Mouse (Mus musculus): ENCODE measurements around the gene Phactr4. TPM values are rescaled to one million over a fixed set of nuclear protein-coding genes. Genes with fewer than 3 reads are reported as not detected.

Gene Phactr4
- total RNA-seq, 4 experiments from 2014 or later: 10.2 to 13.1 (median 10.9) TPM

DNA sequence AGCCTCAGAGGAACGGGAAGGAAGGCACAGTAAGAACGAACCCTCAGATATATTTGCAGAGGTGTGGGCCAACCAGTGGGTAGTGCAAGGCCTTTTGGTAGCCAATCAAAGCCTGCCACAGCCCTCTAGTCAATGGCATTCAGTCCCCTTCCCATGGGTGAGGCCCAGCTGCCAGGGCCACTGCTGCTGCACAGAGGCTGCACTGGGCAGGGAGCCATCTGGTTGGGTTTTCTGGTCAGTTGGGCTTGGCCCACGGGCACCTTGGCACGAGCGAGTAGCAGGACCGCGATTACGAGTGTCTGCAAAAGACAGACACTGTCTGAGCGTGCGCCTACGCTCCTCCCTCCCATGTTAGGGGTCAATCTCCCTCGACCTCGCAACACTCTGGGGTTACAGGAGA is 83.3 kb downstream of the Phactr4 start:
- DNase-seq (ENCODE audit: low spot score in 2 of 2): peak in 1 of 2 experiments; percentile 45

DNA sequence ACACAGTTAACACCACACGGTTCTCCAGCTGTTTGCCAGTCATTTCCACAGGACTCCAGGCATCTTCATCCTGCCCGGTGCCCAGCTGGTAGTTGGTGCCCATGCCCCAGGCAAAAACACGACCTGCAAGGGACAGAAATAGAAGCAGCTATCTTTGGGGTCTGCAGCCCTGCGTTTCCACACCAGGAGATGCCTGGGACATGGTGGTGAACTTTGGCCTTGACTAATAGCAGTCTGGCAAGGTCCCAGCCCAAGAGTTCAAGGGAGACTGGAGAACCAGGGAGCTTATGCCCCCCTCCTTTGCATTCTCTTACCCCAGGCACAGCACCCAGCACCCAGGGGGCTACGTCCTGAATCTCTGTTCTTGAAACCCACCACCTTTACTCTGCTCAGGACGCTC is 89.4 kb downstream of the Phactr4 start:
- DNase-seq (ENCODE audit: low spot score in 2 of 2): no peak

DNA sequence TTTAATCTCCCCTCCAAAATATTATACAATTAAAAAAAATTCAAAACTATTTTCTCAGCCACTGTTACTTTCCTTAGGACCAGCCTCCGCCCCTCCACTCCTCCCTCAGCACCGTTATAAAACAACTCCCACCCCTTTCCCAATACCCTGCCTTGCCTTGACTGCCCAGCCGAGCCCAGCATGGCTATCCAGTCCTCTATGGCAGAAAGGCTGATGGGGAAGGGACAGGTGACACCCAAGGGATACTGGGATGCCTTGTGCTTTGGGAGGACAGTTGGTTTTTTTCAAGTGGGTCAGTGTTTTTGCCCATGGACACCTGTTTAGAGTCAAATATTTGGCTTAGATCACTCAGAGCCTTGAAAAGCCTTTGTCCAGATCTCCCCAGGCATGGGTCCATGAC is 90.3 kb downstream of the Phactr4 start:
- DNase-seq (ENCODE audit: low spot score in 2 of 2): no peak

DNA sequence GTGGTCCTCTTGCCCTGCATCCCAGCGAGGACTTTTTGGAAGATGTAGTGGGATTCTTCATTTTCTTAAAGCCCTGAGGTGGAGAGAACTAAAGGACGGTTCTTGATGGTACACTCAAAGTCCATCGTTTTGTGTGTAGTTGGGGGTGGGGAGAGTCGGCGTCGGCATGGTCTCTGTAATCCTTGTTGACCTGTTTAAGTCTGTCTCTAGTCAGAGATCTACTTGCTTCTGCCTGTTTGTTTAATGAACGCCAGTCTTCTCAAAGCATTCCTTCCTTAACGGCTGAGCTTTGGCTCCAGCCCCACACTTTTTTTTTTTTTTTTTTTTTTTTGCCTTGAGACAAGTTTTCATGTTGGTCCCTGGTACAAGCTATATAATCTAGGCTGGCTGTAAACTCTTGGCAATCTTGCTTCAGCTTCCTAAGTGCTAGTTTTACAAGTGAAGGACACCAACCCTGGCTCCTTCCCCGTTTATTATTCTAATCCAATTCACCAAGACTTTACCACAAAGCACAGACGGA is 92.4 kb downstream of the Phactr4 start:
- DNase-seq (ENCODE audit: low spot score in 2 of 2): no peak

DNA sequence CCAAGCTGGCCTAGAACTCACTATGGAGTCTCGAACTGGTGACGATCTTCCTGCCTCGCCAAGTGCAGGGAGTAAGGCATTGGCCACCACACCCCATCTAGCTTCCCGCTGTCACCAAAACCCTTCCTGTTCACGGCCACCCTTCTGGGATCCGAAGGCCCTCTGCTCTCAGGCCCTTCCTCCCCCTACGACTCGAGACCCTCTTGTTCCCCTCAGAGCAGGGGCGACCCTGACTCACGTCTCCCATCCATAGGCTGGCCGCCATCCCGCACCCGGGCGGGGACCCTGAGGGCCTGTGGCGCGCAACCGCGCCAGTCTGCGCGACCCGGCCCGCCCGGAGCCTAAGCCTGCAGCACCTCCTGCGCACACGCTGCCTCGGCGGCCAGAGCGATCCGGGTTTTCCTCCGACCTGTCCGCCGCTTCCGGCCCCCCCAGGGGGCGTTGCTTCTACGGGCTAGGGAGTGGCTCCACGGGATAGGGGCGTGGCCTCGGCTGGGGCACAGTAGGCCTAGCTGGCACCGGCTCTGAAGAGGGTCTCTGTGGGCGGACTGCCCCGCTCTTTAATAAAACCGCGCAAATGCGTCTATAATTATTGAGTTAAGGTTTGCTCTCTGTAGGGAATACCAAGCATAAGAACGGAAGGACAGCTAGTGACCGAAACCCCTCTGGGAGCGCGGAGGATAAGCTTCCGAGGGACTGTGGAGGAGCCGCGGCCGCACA is 93.0 kb downstream of the Phactr4 start, which contains the start of gene Trnau1ap:
Trnau1ap (minus strand) TSS at position 424 of the 720 bp plus-strand sequence.
- DNase-seq (ENCODE audit: low spot score in 2 of 2): peak; percentile 83 to 87

DNA sequence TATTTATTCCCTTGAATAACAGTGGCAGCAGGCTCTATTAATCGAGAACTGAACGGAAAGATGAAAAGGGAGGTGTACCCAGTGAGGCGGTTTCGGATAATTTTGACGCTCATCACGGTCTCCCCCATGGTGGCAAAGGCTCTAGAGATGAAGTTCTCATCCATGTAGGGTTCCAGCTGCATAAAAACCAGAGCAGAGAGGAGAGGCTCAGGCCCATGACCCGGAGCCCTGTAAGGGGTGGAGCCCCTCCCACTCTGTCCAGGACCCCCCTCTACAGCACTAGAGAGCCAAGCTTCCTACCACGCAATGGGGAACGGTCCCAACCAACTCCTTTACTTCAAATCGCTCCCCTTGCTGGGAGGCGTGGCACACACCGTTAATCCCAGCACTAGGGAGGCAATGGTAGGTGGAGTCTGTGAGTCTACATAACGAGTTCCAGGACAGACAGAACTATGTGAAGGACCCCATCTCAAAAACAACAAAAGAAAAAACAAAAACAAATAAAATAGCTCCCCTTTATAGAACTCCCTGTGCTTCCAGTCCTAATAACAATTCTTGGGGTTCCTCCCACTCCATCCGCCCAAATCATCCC is 93.8 kb downstream of the Phactr4 start:
- no peak for DNase-seq (ENCODE audit: low spot score in 2 of 2)

DNA sequence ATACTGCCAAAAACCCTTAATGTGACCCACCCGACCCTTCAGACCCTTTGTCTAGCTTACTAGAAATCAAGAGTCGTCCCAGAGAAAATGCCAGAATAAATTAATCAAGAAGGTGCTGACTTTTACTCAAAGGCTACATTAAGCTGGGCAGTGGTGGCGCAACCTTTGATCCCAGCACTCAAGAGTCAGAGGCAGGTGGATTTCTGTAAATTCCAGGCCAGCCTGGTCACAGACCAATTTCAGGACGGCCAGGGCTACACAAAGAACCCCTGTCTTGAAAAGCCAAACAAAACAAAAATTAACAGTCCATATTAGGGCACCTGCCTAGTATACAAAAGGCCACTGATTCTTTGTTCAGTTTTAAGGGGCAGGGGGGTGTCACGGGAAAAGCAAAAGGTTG is 95.8 kb downstream of the Phactr4 start:
- no peak for DNase-seq (ENCODE audit: low spot score in 2 of 2)

DNA sequence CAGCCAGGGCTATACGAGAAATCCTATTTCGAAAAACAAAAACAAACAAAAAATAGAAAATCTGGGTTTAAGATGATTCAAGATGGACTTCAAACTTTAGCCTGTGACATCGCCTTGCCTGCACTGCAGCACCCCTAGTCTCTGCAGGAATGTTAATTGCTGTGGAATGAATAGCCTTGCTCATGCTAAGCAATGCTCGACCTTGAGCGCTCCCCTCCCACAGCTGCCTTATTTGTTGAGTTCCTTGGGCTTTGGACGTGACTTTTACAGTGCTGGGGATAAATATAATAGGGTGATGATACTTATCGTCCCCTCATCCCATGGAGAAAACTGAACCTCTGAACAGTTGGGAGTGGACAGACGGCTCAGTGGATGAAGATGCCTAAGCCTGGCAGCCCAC is 106.6 kb downstream of the Phactr4 start:
- no peak for DNase-seq (ENCODE audit: low spot score in 2 of 2)

DNA sequence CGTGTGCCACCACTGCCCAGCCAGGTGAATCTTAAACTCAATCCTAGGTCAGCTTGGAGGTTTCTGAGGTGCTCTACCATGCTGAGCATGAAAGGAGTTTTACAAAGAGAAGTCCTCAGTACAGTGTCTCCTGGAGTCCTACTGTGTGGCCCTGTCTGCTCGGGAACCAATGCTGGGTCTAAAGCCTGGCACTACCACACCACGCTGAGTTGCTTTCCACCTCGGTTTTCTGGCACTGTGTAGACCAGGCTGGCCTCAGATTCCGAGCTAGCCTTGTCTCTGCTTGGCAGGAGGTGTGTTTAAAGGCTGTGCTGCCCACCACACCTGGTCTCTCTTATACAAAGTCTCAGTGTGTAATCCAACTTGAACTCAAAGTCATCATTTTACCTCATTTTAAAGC is 109.7 kb downstream of the Phactr4 start:
- no peak for DNase-seq (ENCODE audit: low spot score in 2 of 2)

DNA sequence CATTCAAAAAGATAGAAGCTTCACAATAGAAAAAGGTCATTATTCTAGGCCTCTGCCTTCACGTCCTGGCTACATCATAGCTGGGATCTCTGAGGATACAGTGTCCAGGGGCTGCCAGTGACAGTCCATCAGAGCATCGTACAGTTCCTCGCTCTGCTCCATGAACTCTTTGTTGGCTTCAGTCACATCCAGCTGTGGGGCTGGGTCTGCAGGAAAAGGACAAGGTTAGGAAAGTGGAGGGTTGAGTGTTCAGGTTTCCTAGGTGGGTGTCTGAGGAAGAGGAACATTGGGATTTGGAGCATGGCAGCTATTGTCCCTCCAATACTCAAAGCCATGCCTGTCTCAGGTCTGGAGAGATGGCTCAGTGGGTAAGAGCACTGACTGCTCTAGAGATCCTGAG is 110.5 kb downstream of the Phactr4 start:
- DNase-seq (ENCODE audit: low spot score in 2 of 2): no peak

DNA sequence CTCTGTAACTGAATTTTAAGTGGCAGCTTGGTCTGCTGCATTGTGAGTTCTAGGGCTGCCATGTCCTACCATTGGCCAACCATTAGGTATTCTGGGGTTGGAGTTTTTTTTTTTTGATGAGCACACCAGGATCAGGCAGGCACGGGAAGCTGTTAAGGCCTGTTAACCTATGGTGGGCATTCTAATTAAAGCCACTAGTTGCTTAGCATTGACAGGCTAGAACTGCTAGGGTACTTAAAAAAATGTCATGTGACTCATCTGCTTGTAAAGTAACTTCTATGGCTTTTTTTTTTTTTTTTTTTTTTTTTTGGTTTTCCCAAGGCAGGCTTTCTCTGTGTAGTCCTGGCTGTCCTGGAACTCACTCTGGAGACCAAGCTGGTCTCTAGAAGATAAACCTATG is 111.1 kb downstream of the Phactr4 start:
- DNase-seq (ENCODE audit: low spot score in 2 of 2): no peak

DNA sequence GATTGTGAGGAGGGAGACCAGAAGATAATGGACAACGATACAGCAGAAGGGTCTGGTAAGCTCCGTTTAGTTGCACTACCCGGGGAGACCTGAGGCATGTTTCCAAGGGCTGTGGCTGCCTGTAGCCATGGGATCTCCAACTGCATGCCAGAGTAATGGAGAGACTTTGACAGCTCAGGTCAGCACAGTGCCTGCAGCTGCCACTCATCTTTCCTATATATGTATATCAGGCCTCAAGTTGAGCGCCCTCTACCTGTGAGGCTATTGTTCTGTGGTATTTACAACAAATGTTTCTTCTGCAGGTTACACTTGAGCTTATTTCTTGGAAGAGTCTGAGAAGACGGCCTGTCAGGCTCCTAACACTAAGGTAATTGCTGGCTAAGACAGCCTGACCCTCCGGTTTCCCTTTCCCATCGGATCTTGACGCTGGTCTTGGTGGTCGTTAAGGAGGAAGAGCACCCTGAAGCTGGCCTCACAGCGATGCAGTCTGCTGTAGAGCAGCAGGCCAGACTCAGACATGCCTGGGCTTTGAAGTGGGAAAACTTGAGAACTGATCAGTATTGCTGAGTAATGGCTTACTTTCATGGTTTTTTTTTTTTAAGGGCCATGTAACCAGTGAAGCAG is 112.3 kb downstream of the Phactr4 start:
- peak; percentile 44 to 48 for DNase-seq (ENCODE audit: low spot score in 2 of 2)

DNA sequence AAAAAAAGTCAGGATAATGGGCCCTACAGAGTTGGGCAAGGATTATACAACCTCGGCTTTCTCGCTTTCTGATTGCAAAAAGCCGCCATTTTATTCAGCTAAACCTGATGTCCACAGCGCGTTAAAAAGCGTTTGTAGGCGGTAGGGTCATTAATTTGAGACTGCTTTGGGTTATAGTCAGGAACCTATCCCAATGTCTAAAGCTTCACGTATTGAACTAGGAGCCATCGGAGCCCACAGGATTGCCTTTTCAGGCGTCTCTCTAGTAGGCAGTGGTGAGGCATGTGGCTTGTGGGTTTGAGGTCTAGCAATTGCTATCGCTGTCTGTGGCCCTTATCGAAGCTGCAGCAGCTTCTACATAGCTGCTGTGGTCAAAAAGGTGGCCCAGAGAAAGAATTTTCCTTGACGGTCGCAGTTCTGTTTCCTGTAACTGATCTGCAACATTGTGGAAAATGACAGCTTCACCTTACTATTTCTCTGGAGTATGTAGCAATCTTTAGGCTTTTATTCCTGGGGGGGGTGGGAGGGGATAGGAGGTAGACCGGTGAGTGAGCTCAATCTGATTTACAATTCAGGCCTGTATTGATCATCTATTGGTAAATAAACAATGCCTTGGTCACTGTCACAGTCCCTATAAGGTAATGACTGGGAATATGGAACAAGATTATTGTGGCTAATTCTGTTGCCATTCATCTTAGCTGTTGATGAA is 113.0 kb downstream of the Phactr4 start:
- no peak for DNase-seq (ENCODE audit: low spot score in 2 of 2)

DNA sequence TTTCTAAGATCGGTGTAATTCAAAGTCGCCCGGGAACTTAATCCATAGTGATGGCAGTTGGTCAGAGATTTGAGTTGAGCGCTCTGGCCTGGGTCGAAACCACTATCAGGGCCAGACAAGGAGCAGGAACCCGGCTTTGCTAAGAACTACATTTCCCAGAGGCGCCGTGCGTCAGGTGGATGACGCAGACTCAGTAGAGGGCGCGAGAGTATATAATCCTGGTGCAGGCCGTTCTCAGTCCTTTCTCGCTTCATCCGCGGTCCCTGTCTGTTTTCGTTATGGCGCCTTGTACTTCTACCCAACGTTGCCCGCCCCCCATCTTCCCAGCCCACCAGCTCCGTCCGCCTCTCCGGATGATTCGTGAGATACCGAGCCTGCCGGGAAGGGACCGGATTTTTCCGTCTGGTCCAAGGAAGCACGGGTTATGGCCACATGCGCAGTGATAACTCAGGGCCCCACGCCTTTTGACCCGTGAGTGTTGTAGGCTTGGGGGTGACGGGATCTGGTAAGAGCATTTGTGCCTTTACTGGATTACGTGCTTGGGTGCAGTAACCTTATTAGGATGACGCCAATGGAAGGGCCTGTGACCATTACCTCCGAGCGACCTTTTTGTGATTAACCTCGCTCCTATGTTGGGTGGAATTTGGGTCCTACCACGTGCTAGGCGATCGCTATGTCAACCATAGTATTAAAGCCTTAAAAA is 113.7 kb downstream of the Phactr4 start:
- DNase-seq (ENCODE audit: low spot score in 2 of 2): peak; percentile 80 to 86

DNA sequence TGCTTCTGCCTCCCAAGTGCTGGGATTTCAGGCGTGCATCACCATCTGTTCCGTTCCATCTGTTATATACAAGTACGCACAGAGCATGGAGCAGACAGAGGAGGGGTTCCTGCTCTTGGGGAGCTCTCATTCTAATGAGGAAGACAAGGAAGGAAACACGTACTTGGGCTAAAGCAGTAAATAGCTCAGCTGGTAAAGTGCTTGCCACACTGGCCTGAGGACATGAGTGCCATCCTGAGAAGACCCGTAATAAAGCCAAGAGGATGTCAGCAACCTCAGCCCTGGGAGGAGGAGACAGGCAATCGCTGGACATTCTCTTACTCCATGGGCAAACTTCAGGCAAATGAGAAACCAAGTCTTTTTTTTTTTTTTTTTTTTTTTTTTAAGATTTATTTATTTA is 116.3 kb downstream of the Phactr4 start:
- DNase-seq (ENCODE audit: low spot score in 2 of 2): no peak

Small RNA genes lying within 50 kb of the gene (microRNA-seq; reads per million reads assigned to microRNA genes)
- not detected for gene Gm25707

Other genes starting within 250 kb of the Phactr4 start
- 10 to 100 TPM; 25.1 to 30.9 (median 28.0) TPM for gene Ythdf2, start 210.2 kb downstream of the Phactr4 start, total RNA-seq (2022)
- gene Gmeb1, start 160.9 kb downstream of the Phactr4 start, total RNA-seq (2022): 10 to 100 TPM in 1 of 4 experiments, 1 to 10 TPM in 3; 7.4 to 11.0 (median 7.9) TPM
- gene Taf12, start 148.1 kb downstream of the Phactr4 start, total RNA-seq (2022): 10 to 100 TPM; 35.4 to 47.2 (median 38.4) TPM
- gene Rab42, start 119.1 kb downstream of the Phactr4 start, total RNA-seq (2022): 1 to 10 TPM in 1 of 4 experiments, under 1 TPM in 1, not detected in 2; 0.58 to 1.5 TPM
- 10 to 100 TPM in 3 of 4 experiments, 1 to 10 TPM in 1; 9.4 to 13.4 (median 11.1) TPM for gene Trnau1ap, start 93.0 kb downstream of the Phactr4 start, total RNA-seq (2022)
- 1 to 10 TPM; 4.8 to 8.4 (median 8.1) TPM for gene Rcc1, start 68.9 kb downstream of the Phactr4 start, total RNA-seq (2022)
- 1 to 10 TPM; 2.2 to 4.9 (median 3.4) TPM for gene Med18, start 41.4 kb upstream of the Phactr4 start, total RNA-seq (2022)
- gene Sesn2, start 88.0 kb upstream of the Phactr4 start, total RNA-seq (2022): 1 to 10 TPM; 2.1 to 2.5 (median 2.2) TPM
- 10 to 100 TPM; 48.3 to 57.9 (median 49.7) TPM for gene Atpif1, start 111.2 kb upstream of the Phactr4 start, total RNA-seq (2022)
- 10 to 100 TPM; 34.4 to 50.4 (median 38.8) TPM for gene Dnajc8, start 113.1 kb upstream of the Phactr4 start, total RNA-seq (2022)
- 1 to 10 TPM in 1 of 4 experiments, under 1 TPM in 3; 0.15 to 1.0 (median 0.50) TPM for gene Ptafr, start 141.6 kb upstream of the Phactr4 start, total RNA-seq (2022)
- gene Eya3, start 216.5 kb upstream of the Phactr4 start, total RNA-seq (2022): 10 to 100 TPM; 11.1 to 13.8 (median 12.1) TPM

Measured in gastrocnemius, adult 8-10 months (tissue).